Mouse (Mus musculus) brown adipose tissue, adult 24 weeks (tissue): ENCODE measurements around the gene Zcwpw1. TPM values are rescaled to one million over a fixed set of nuclear protein-coding genes. Genes with fewer than 3 reads are reported as not detected.

Source experiments
- H3K27ac ChIP-seq: fragments of 200-500 bp; replicated peaks from 2 replicates; pipeline ENCODE4 v1.5.1; 2012; ENCODE audit warnings: low read depth, mild to moderate bottlenecking, low read length
- H3K4me1 ChIP-seq: fragments of 200-500 bp; 2 replicates; pipeline ENCODE4 v1.6.1; 2012; ENCODE audit warnings: low read length, mixed read lengths; ENCODE audit not compliant: control insufficient read depth, insufficient read depth, insufficient read length
- H3K4me3 ChIP-seq: fragments of 200-500 bp; 2 replicates; pipeline ENCODE4 v1.5.1; 2012; ENCODE audit warnings: low read depth, mild to moderate bottlenecking, low read length, moderate library complexity; ENCODE audit not compliant: insufficient read depth
- polyA plus RNA-seq: library from polyadenylated mRNA; stranded (reverse); fragments of >200 nt; gene quantifications from 2 replicates; pipeline ENCODE4 v1.2.4, GENCODE M21; 2012; ENCODE audit not compliant: missing spikeins, insufficient read depth, insufficient read length

Gene Zcwpw1
- polyA plus RNA-seq, 1 experiment, result 4.9 TPM

GRCm38 (mm10) chr5:137786109-137786942 lies 1.3 kb upstream of the Zcwpw1 start:
- Histone ChIP-seq H3K4me3 (peak overlapping the region; percentile 99), H3K27ac (peak overlapping the region; percentile 94), H3K4me1 (peaks cover 16% of the 10 kb centered on the region)

GRCm38 (mm10) chr5:137788171-137788570 lies 573 bp downstream of the Zcwpw1 start:
- peaks cover 16% of the 10 kb centered on the region for H3K4me1 ChIP-seq
- H3K27ac ChIP-seq, result no peak overlapping the region
- H3K4me3 ChIP-seq, result peak overlapping the region; percentile 34

GRCm38 (mm10) chr5:137788946-137789531 lies 1.4 kb downstream of the Zcwpw1 start:
- Histone ChIP-seq H3K4me3 (no peak overlapping the region), H3K4me1 (peaks cover 13% of the 10 kb centered on the region), H3K27ac (no peak overlapping the region)

GRCm38 (mm10) chr5:137791553-137791952 lies 4.0 kb downstream of the Zcwpw1 start:
- peaks cover 5% of the 10 kb centered on the region for H3K4me1 ChIP-seq
- H3K4me3 ChIP-seq, result no peak overlapping the region
- no peak overlapping the region for H3K27ac ChIP-seq

GRCm38 (mm10) chr5:137796606-137797005 lies 9.0 kb downstream of the Zcwpw1 start:
- H3K4me1 ChIP-seq, result peaks cover 3% of the 10 kb centered on the region; the same call in 1 of the 2 replicates
- H3K4me3 ChIP-seq, result no peak overlapping the region
- H3K27ac ChIP-seq, result no peak overlapping the region

- no peak overlapping the region for H3K4me3 ChIP-seq
- H3K4me1 ChIP-seq, result peaks cover 3% of the 10 kb centered on the region; the same call in 1 of the 2 replicates
- H3K27ac ChIP-seq, result no peak overlapping the region
These were observed 13.3 kb downstream of the Zcwpw1 start for GRCm38 (mm10) chr5:137800917-137801316.

GRCm38 (mm10) chr5:137806158-137806557 lies 18.6 kb downstream of the Zcwpw1 start:
- no peak overlapping the region for H3K27ac ChIP-seq
- H3K4me3 ChIP-seq, result no peak overlapping the region
- no peaks in the 10 kb centered on the region for H3K4me1 ChIP-seq

GRCm38 (mm10) chr5:137808316-137808715 lies 20.7 kb downstream of the Zcwpw1 start:
- H3K27ac ChIP-seq, result no peak overlapping the region
- no peak overlapping the region for H3K4me3 ChIP-seq

GRCm38 (mm10) chr5:137817466-137818222 lies 30.0 kb downstream of the Zcwpw1 start:
- H3K4me1 ChIP-seq, result no peaks in the 10 kb centered on the region
- H3K4me3 ChIP-seq, result no peak overlapping the region
- no peak overlapping the region for H3K27ac ChIP-seq

More at GRCm38 (mm10) chr5:137808316-137808715, 20.7 kb downstream of the Zcwpw1 start:
- no peaks in the 10 kb centered on the region for H3K4me1 ChIP-seq

GRCm38 (mm10) chr5:137822126-137822525 lies 34.5 kb downstream of the Zcwpw1 start:
- Histone ChIP-seq H3K4me1 (no peaks in the 10 kb centered on the region), H3K27ac (no peak overlapping the region), H3K4me3 (no peak overlapping the region)

GRCm38 (mm10) chr5:137822602-137823001 lies 35.0 kb downstream of the Zcwpw1 start:
- no peak overlapping the region for H3K4me3 ChIP-seq
- no peaks in the 10 kb centered on the region for H3K4me1 ChIP-seq
- H3K27ac ChIP-seq, result no peak overlapping the region

- Histone ChIP-seq H3K4me1 (no peaks in the 10 kb centered on the region), H3K27ac (no peak overlapping the region), H3K4me3 (no peak overlapping the region)
These were observed 36.0 kb downstream of the Zcwpw1 start for GRCm38 (mm10) chr5:137823455-137824045.

- H3K4me3 ChIP-seq, result no peak overlapping the region
- H3K4me1 ChIP-seq, result no peaks in the 10 kb centered on the region
- H3K27ac ChIP-seq, result no peak overlapping the region
These were observed 37.4 kb downstream of the Zcwpw1 start for GRCm38 (mm10) chr5:137825030-137825429.

- Histone ChIP-seq H3K4me3 (no peak overlapping the region), H3K27ac (no peak overlapping the region), H3K4me1 (peaks cover 1% of the 10 kb centered on the region; the same call in 1 of the 2 replicates)
These were observed 38.4 kb downstream of the Zcwpw1 start for GRCm38 (mm10) chr5:137825971-137826370.

GRCm38 (mm10) chr5:137826421-137826820 lies 38.8 kb downstream of the Zcwpw1 start:
- no peak overlapping the region for H3K27ac ChIP-seq
- peaks cover 4% of the 10 kb centered on the region; the same call in 1 of the 2 replicates for H3K4me1 ChIP-seq
- H3K4me3 ChIP-seq, result no peak overlapping the region
